Mouse (Mus musculus) kidney, embryonic 14.5 days (tissue): ENCODE data around the gene Gm11492. TPM values are rescaled to one million over a fixed set of nuclear protein-coding genes. Genes with fewer than 3 reads are reported as not detected.

Experiments
- ATAC-seq: fragments of 200-750 bp; cut with Nextera tagmentation; 2 replicates; pipeline ENCODE4 v1.8.0; 2017; ENCODE audit warnings: moderate number of reproducible peaks, mild to moderate bottlenecking, moderate TSS enrichment, moderate library complexity; ENCODE audit not compliant: low FRiP score, low TSS enrichment
- H3K27ac ChIP-seq: fragments of 300-500 bp; sonication (generic); 2 replicates; pipeline ENCODE4 v1.5.1; 2014; ENCODE audit warnings: low read depth, mild to moderate bottlenecking, low read length, moderate library complexity, mixed read lengths
- H3K27me3 ChIP-seq: fragments of 300-500 bp; sonication (generic); 2 replicates; pipeline ENCODE4 v1.6.1; 2014; ENCODE audit warnings: mild to moderate bottlenecking, low read length; ENCODE audit not compliant: control insufficient read depth, insufficient read depth
- H3K36me3 ChIP-seq: fragments of 300-500 bp; sonication (generic); 2 replicates; pipeline ENCODE4 v1.6.1; 2014; ENCODE audit warnings: low read length, mixed read lengths; ENCODE audit not compliant: control insufficient read depth, insufficient read depth
- H3K4me1 ChIP-seq: fragments of 300-500 bp; sonication (generic); 2 replicates; pipeline ENCODE4 v1.6.1; 2014; ENCODE audit warnings: low read length, mixed read lengths; ENCODE audit not compliant: control insufficient read depth, insufficient read depth
- H3K4me2 ChIP-seq: fragments of 300-500 bp; sonication (generic); replicated peaks from 2 replicates; pipeline ENCODE4 v1.6.1; 2014; ENCODE audit warnings: low read depth, mild to moderate bottlenecking, low read length
- H3K4me3 ChIP-seq: fragments of 300-500 bp; sonication (generic); 2 replicates; pipeline ENCODE4 v1.5.1; 2014; ENCODE audit warnings: mild to moderate bottlenecking, low read length
- H3K9ac ChIP-seq: fragments of 300-500 bp; sonication (generic); 2 replicates; pipeline ENCODE4 v1.6.1; 2014; ENCODE audit warnings: low read depth, mild to moderate bottlenecking, low read length, moderate library complexity
- H3K9me3 ChIP-seq: fragments of 300-500 bp; sonication (generic); 2 replicates; pipeline ENCODE4 v1.6.1; 2016; ENCODE audit warnings: low read length; ENCODE audit not compliant: control insufficient read depth
- whole genome bisulfite sequencing: fragments of 180-500 bp; shearing (Covaris S2); extraction: QIAGEN DNeasy Blood & Tissue Kit; methylation state at CpG from one replicate; pipeline ENCODE4 v1.1.7; 2014; 5-methylcytosine and 5-hydroxymethylcytosine counted together
- polyA plus RNA-seq: library from polyadenylated mRNA; unstranded; fragments of >200 nt; fragmentation: Nextera tagmentation; extraction: Ambion mirVana; gene quantifications from 2 replicates; pipeline ENCODE4 v1.2.1, GENCODE M21; 2014

Gm11492 gene
- polyA plus RNA-seq, 1 experiment from 2014 or later = not detected

DNA sequence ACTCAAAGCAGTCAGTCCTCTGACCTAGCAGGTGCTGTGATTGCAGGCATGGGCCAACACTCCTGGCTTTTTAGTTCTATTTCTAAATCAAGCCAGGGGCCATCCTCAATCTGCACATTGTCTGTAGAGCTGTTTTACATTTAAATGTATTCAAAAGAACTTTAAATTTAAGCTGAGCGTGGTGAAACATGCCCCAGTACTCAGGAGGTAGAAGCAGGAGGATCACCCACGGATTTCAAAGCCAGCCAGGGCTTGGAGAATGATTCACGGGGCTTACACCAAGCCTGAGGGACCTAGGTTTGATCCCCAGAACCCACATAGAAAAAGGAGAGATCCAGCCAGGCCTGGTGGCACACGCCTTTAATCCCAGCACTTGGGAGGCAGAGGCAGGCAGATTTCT lies 13.1 kb upstream of the Gm11492 start:
- no peak overlapping the region for H3K4me2 ChIP-seq

DNA sequence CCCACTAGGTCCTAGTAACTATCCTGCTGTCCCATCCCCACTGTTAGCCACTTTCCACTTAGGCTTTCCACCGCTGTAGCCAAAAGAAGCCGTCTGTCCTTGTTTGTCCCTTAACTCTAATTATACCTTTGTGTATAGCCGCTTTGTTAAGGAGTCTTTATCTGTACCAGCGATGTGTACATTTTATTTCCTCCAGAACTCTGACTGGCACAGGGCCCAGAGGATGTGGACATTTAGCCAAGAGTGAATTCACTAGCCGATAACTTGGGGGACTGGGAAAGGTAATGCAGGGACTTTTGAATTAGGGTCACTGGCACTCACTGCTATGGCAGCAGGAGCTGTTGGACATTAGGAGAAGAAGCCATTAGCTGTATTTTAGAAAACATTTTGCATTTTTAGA lies 12.1 kb upstream of the Gm11492 start:
- Histone ChIP-seq H3K4me1 (no peaks in the 10 kb centered on the region; the same call in 1 of the 2 replicates), H3K27ac (no peak overlapping the region; the same call in 1 of the 2 replicates), H3K4me2 (no peak overlapping the region), H3K36me3 (no peaks in the 10 kb centered on the region), H3K9me3 (no peaks in the 10 kb centered on the region), H3K9ac (no peak overlapping the region), H3K27me3 (no peaks in the 10 kb centered on the region), H3K4me3 (no peak overlapping the region)
- WGBS = 64% methylated on average over 5 of the region's 5 CpGs
- ATAC-seq = no peak

More for the DNA sequence above, 13.1 kb upstream of the Gm11492 start:
- no peak overlapping the region for H3K4me3 ChIP-seq
- H3K36me3 ChIP-seq = no peaks in the 10 kb centered on the region
- no peaks in the 10 kb centered on the region for H3K9me3 ChIP-seq
- no peaks in the 10 kb centered on the region; the same call in 1 of the 2 replicates for H3K4me1 ChIP-seq
- no peaks in the 10 kb centered on the region for H3K27me3 ChIP-seq
- no peak for ATAC-seq
- 85% methylated on average over 4 of the region's 4 CpGs for WGBS
- no peak overlapping the region for H3K9ac ChIP-seq
- H3K27ac ChIP-seq = no peak overlapping the region

GRCm38 (mm10) chr11:87555106-87555703 lies 11.2 kb upstream of the Gm11492 start:
- ATAC-seq = no peak
- 45% methylated on average over 2 of the region's 2 CpGs for WGBS
- Histone ChIP-seq H3K4me1 (no peaks in the 10 kb centered on the region; the same call in 1 of the 2 replicates), H3K27ac (no peak overlapping the region), H3K9me3 (no peaks in the 10 kb centered on the region), H3K36me3 (no peaks in the 10 kb centered on the region), H3K27me3 (no peaks in the 10 kb centered on the region), H3K4me3 (no peak overlapping the region), H3K4me2 (no peak overlapping the region), H3K9ac (no peak overlapping the region)

- Histone ChIP-seq H3K9me3 (no peaks in the 10 kb centered on the region), H3K27me3 (no peaks in the 10 kb centered on the region), H3K27ac (no peak overlapping the region), H3K4me2 (no peak overlapping the region), H3K4me1 (no peaks in the 10 kb centered on the region), H3K36me3 (no peaks in the 10 kb centered on the region), H3K4me3 (no peak overlapping the region), H3K9ac (no peak overlapping the region)
- no peak for ATAC-seq
- 76% methylated on average over 6 of the region's 6 CpGs for WGBS
Observed at GRCm38 (mm10) chr11:87561208-87561607, 5.2 kb upstream of the Gm11492 start.

- ATAC-seq = no peak
- H3K9me3 ChIP-seq = no peaks in the 10 kb centered on the region
- peaks cover 11% of the 10 kb centered on the region for H3K4me1 ChIP-seq
- no peak within 1 kb of the TSS for H3K27ac ChIP-seq
- no peaks in the 10 kb centered on the region for H3K27me3 ChIP-seq
- H3K4me2 ChIP-seq = no peak within 1 kb of the TSS
- H3K9ac ChIP-seq = no peak within 1 kb of the TSS
- H3K4me3 ChIP-seq = no peak within 1 kb of the TSS
- 82% methylated on average over 7 of the region's 7 CpGs for WGBS
- H3K36me3 ChIP-seq = no peaks in the 10 kb centered on the region
Observed at GRCm38 (mm10) chr11:87568255-87568953, 2.0 kb downstream of the Gm11492 start, which contains the start of gene Sept4. Sept4 (plus strand) TSS chr11:87568903.

DNA sequence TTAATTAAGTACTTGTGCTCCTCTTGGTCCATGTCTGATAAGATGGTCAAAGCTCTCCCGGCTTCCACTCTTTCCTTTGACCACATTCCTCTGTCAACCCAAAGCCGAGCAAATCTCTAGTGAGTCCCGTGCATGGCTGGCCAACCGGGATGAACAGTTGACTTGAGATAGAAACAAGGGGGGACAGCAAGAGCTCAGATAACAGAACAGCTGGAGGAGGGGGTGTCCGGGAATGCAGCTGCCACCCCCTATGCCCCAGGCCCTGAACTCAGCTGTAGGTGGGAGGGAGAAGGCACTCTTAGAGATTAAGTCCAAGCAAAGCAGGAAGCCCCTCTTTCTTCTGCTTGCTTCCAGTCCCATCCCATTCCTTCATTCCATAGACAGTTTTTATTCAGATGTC lies 4.3 kb downstream of the Gm11492 start:
- Histone ChIP-seq H3K9me3 (no peaks in the 10 kb centered on the region), H3K27ac (no peak overlapping the region), H3K27me3 (no peaks in the 10 kb centered on the region), H3K4me2 (no peak overlapping the region), H3K4me1 (peaks cover 11% of the 10 kb centered on the region), H3K36me3 (no peaks in the 10 kb centered on the region), H3K9ac (no peak overlapping the region), H3K4me3 (no peak overlapping the region)
- 35% methylated on average over 5 of the region's 5 CpGs for WGBS
- ATAC-seq = no peak

DNA sequence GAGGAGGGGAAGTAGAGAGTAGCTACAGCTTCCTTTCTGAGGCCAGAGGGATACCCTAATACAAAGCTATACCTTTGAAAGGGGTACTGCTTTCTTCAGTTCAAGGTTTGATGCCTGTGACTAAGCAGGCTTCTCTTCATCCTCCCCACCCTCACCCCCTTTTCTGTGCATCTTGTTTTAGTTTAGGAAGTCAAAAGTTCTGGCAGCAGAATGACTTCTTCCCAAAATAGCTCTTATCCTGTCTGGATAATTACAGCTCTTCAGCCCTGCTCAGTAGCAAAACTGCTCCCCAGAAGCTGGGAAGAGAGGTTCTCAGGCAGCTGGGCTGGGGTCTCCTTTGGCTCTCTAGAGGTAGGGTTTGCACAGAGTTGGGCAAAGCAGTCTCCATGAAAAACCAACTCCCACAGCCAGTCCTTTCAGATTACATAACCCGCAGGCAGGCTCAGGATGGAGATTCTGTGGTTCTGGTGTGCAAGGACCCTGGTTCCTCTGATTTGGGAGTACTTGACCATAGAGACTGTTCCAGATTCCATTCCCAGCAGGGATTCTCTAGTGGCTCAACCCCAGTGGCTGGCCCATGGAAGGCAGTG lies 5.0 kb downstream of the Gm11492 start:
- ATAC-seq = no peak
- Histone ChIP-seq H3K9ac (no peak overlapping the region), H3K4me1 (peaks cover 11% of the 10 kb centered on the region), H3K27ac (no peak overlapping the region), H3K36me3 (no peaks in the 10 kb centered on the region), H3K4me3 (no peak overlapping the region), H3K27me3 (no peaks in the 10 kb centered on the region), H3K4me2 (no peak overlapping the region), H3K9me3 (no peaks in the 10 kb centered on the region)
- 95% methylated on average over 1 of the region's 1 CpGs for WGBS

DNA sequence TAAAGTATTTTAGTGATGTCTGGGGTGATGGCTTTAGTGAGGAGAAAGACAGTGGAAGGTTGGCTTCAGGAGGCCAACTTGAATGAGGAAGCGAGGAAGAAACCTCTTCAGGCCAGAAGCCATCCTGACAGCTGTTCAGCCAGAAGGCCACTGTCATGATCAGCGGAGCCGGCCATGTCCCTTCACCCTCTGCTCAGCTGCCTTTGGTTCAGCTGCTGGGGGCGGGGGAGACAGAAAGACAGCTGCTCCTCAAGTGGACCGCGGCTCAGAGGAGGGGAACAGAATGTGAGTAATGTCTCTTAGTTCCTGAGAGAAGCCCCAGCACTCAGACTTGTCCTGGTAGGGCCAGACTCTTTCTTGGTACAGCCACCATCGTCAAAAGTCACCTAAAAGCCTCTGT lies 7.3 kb downstream of the Gm11492 start:
- no peak overlapping the region for H3K4me3 ChIP-seq
- H3K36me3 ChIP-seq = no peaks in the 10 kb centered on the region
- no peak overlapping the region for H3K4me2 ChIP-seq
- H3K27me3 ChIP-seq = no peaks in the 10 kb centered on the region
- ATAC-seq = no peak
- H3K4me1 ChIP-seq = peaks cover 24% of the 10 kb centered on the region
- H3K27ac ChIP-seq = no peak overlapping the region
- H3K9ac ChIP-seq = no peak overlapping the region
- H3K9me3 ChIP-seq = no peaks in the 10 kb centered on the region
- WGBS = 70% methylated on average over 7 of the region's 7 CpGs

DNA sequence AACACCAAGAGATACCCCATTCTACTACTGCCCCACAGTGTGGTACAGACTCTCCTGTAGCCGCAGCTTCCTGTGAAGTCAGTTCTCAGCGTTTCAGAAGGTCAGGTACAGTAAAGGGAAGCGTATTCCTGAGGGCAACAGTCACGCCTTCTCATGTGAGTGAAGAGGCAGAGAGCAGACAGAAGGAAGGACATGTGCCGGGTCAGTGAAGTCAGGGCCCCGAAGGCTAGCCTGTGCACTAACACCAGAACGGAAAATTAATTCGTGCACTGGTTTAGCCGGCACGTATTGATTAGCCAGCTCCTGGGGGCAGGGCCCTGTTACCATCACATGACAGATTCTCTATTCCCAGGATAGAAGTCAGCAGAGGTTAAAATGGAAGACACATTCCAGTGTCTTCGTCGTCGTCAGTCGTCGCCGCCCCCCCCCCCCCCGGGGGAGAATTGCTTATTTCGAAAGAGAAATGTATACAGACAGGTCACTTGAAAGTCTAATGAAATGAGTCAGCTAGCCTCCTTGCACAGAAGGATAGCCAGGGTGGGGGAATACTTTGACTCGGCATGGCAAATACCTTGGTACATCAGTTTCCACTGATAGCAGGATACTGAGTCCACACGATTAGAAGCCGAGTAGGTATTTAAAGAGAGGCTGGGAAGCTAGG lies 8.2 kb downstream of the Gm11492 start:
- Histone ChIP-seq H3K4me2 (no peak overlapping the region), H3K9ac (no peak overlapping the region), H3K27ac (no peak overlapping the region), H3K4me1 (peaks cover 32% of the 10 kb centered on the region), H3K27me3 (no peaks in the 10 kb centered on the region), H3K36me3 (no peaks in the 10 kb centered on the region), H3K9me3 (no peaks in the 10 kb centered on the region), H3K4me3 (no peak overlapping the region)
- no peak for ATAC-seq
- 61% methylated on average over 21 of the region's 21 CpGs for WGBS
